Mouse (Mus musculus) ES-Bruce4 (cell line): ENCODE data around the gene Lmo1. TPM values are rescaled to one million over a fixed set of nuclear protein-coding genes. Genes with fewer than 3 reads are reported as not detected.

Source experiments
- H3K27ac ChIP-seq: 2 replicates; pipeline ENCODE4 v1.5.1; 2012; ENCODE audit warnings: low read length, inconsistent platforms; ENCODE audit not compliant: insufficient read depth
- H3K27me3 ChIP-seq: 2 replicates; pipeline ENCODE4 v1.6.1; 2012; ENCODE audit warnings: mild to moderate bottlenecking, low read length, inconsistent platforms; ENCODE audit not compliant: control insufficient read depth, poor library complexity, insufficient read depth, severe bottlenecking
- H3K36me3 ChIP-seq: 2 replicates; pipeline ENCODE4 v1.6.1; 2012; ENCODE audit warnings: inconsistent platforms, mild to moderate bottlenecking, low read length, moderate library complexity; ENCODE audit not compliant: control insufficient read depth, poor library complexity, insufficient read depth, severe bottlenecking
- H3K4me1 ChIP-seq: one replicate; pipeline ENCODE4 v1.8.1; 2011; ENCODE audit warnings: low read length; ENCODE audit not compliant: control insufficient read depth, insufficient read depth
- H3K4me3 ChIP-seq: 2 replicates; pipeline ENCODE4 v1.5.1; 2011; ENCODE audit warnings: low read depth, mild to moderate bottlenecking, low read length
- H3K9ac ChIP-seq: 2 replicates; pipeline ENCODE4 v1.6.1; 2012; ENCODE audit warnings: low read depth, mild to moderate bottlenecking, inconsistent platforms; ENCODE audit not compliant: poor library complexity, severe bottlenecking
- H3K9me3 ChIP-seq: replicated peaks from 2 replicates; pipeline ENCODE4 v1.6.1; 2012; ENCODE audit warnings: mild to moderate bottlenecking, low read length, inconsistent platforms; ENCODE audit not compliant: control insufficient read depth, poor library complexity, insufficient read depth, severe bottlenecking
- CTCF ChIP-seq: IDR thresholded peaks from one replicate; pipeline ENCODE4 v1.8.1; 2011; ENCODE audit warnings: low read depth, low read length
- EP300 ChIP-seq: IDR thresholded peaks from 2 replicates; pipeline ENCODE4 v1.6.1; 2011; ENCODE audit warnings: low read depth, low read length; ENCODE audit not compliant: insufficient read depth
- POLR2A ChIP-seq: IDR thresholded peaks from one replicate; pipeline ENCODE4 v1.8.1; 2011; ENCODE audit warnings: low read length; ENCODE audit not compliant: insufficient read depth
- polyA plus RNA-seq: library from polyadenylated mRNA; stranded (reverse); fragments of >200 nt; gene quantifications from 2 replicates; pipeline ENCODE4 v1.2.4, GENCODE M21; 2011; ENCODE audit warnings: low read depth; ENCODE audit not compliant: missing spikeins, insufficient read depth, insufficient read length

The Lmo1 gene
- polyA plus RNA-seq, 1 experiment: 1.3 TPM

GRCm38 (mm10) chr7:109169505-109170440, 5.2 kb downstream of the Lmo1 start:
- no peak for TF ChIP-seq POLR2A
- no peak for TF ChIP-seq CTCF
- no peak for TF ChIP-seq EP300
- H3K4me3 ChIP-seq: peak overlapping the region; percentile 64
- no peaks in the 10 kb centered on the region for H3K9me3 ChIP-seq
- no peak overlapping the region for H3K27ac ChIP-seq
- no peaks in the 10 kb centered on the region for H3K4me1 ChIP-seq
- H3K27me3 ChIP-seq: peaks cover 5% of the 10 kb centered on the region; the same call in 1 of the 2 replicates
- H3K36me3 ChIP-seq: no peaks in the 10 kb centered on the region
- peak overlapping the region; percentile 12; the same call in 1 of the 2 replicates for H3K9ac ChIP-seq

GRCm38 (mm10) chr7:109168716-109169115, 6.3 kb downstream of the Lmo1 start:
- no peak overlapping the region for H3K4me3 ChIP-seq
- no peak overlapping the region for H3K9ac ChIP-seq
- H3K36me3 ChIP-seq: no peaks in the 10 kb centered on the region
- H3K27ac ChIP-seq: no peak overlapping the region
- H3K27me3 ChIP-seq: peaks cover 2% of the 10 kb centered on the region; the same call in 1 of the 2 replicates
- no peak for TF ChIP-seq POLR2A
- no peak for TF ChIP-seq EP300
- TF ChIP-seq CTCF: no peak
- H3K9me3 ChIP-seq: no peaks in the 10 kb centered on the region
- no peaks in the 10 kb centered on the region for H3K4me1 ChIP-seq

- H3K4me3 ChIP-seq: no peak overlapping the region
- peaks cover 2% of the 10 kb centered on the region; the same call in 1 of the 2 replicates for H3K27me3 ChIP-seq
- no peak overlapping the region for H3K9ac ChIP-seq
- H3K4me1 ChIP-seq: no peaks in the 10 kb centered on the region
- H3K9me3 ChIP-seq: no peaks in the 10 kb centered on the region
- H3K36me3 ChIP-seq: no peaks in the 10 kb centered on the region
- no peak for TF ChIP-seq CTCF
- H3K27ac ChIP-seq: no peak overlapping the region
Observed at GRCm38 (mm10) chr7:109165931-109166585, 8.9 kb downstream of the Lmo1 start.

- Histone ChIP-seq H3K27me3 (no peaks in the 10 kb centered on the region), H3K27ac (no peak overlapping the region), H3K4me1 (no peaks in the 10 kb centered on the region), H3K36me3 (no peaks in the 10 kb centered on the region), H3K9ac (no peak overlapping the region), H3K4me3 (no peak overlapping the region), H3K9me3 (no peaks in the 10 kb centered on the region)
- TF ChIP-seq EP300 (no peak), POLR2A (no peak), CTCF (no peak)
Observed at GRCm38 (mm10) chr7:109154331-109154730, 20.7 kb downstream of the Lmo1 start.

- Histone ChIP-seq H3K4me3 (no peak overlapping the region), H3K9me3 (no peaks in the 10 kb centered on the region), H3K4me1 (no peaks in the 10 kb centered on the region), H3K27me3 (no peaks in the 10 kb centered on the region), H3K9ac (no peak overlapping the region), H3K36me3 (no peaks in the 10 kb centered on the region), H3K27ac (no peak overlapping the region)
- TF ChIP-seq EP300: no peak
- no peak for TF ChIP-seq CTCF
- TF ChIP-seq POLR2A: no peak
Observed at GRCm38 (mm10) chr7:109153538-109153937, 21.5 kb downstream of the Lmo1 start.

- Histone ChIP-seq H3K4me3 (no peak overlapping the region), H3K36me3 (no peaks in the 10 kb centered on the region), H3K27ac (no peak overlapping the region), H3K27me3 (no peaks in the 10 kb centered on the region), H3K4me1 (no peaks in the 10 kb centered on the region), H3K9me3 (no peaks in the 10 kb centered on the region), H3K9ac (no peak overlapping the region)
- TF ChIP-seq POLR2A (no peak), EP300 (no peak), CTCF (no peak)
Observed at GRCm38 (mm10) chr7:109151088-109151487, 23.9 kb downstream of the Lmo1 start.
